Mouse (Mus musculus) midbrain, embryonic 12.5 days (tissue): ENCODE measurements around the gene Tspan9. TPM values are rescaled to one million over a fixed set of nuclear protein-coding genes. Genes with fewer than 3 reads are reported as not detected.

Experiments
- ATAC-seq: fragments of 200-750 bp; cut with Nextera tagmentation; 2 replicates; pipeline ENCODE4 v1.8.0; 2017; ENCODE audit warnings: low read depth, moderate TSS enrichment, moderate library complexity; ENCODE audit not compliant: low FRiP score
- H3K27ac ChIP-seq: fragments of 300-500 bp; sonication (generic); replicated peaks from 2 replicates; pipeline ENCODE4 v1.5.1; 2016; ENCODE audit warnings: mild to moderate bottlenecking
- H3K27me3 ChIP-seq: fragments of 300-500 bp; sonication (generic); 2 replicates; pipeline ENCODE4 v1.6.1; 2016; ENCODE audit warnings: mild to moderate bottlenecking
- H3K36me3 ChIP-seq: fragments of 300-500 bp; sonication (generic); 2 replicates; pipeline ENCODE4 v1.6.1; 2016
- H3K4me1 ChIP-seq: fragments of 300-500 bp; sonication (generic); 2 replicates; pipeline ENCODE4 v1.6.1; 2016
- H3K4me2 ChIP-seq: fragments of 300-500 bp; sonication (generic); replicated peaks from 2 replicates; pipeline ENCODE4 v1.6.1; 2016; ENCODE audit warnings: mild to moderate bottlenecking, moderate library complexity
- H3K4me3 ChIP-seq: fragments of 300-500 bp; sonication (generic); 2 replicates; pipeline ENCODE4 v1.5.1; 2016; ENCODE audit warnings: mild to moderate bottlenecking
- H3K9ac ChIP-seq: fragments of 300-500 bp; sonication (generic); replicated peaks from 2 replicates; pipeline ENCODE4 v1.6.1; 2016; ENCODE audit warnings: mild to moderate bottlenecking, moderate library complexity
- H3K9me3 ChIP-seq: fragments of 300-500 bp; sonication (generic); 2 replicates; pipeline ENCODE4 v1.6.1; 2016; ENCODE audit warnings: mild to moderate bottlenecking
- WGBS: fragments of 180-500 bp; shearing (Covaris S2); methylation state at CpG from one replicate; pipeline ENCODE4 v1.1.7; 2016; 5-methylcytosine and 5-hydroxymethylcytosine counted together
- polyA plus RNA-seq: library from polyadenylated mRNA; unstranded; fragments of >200 nt; fragmentation: Nextera tagmentation; extraction: Ambion mirVana; gene quantifications from 2 replicates; pipeline ENCODE4 v1.2.1, GENCODE M21; 2016

Gene Tspan9
- polyA plus RNA-seq, 1 experiment from 2014 or later, result 39.0 TPM

DNA sequence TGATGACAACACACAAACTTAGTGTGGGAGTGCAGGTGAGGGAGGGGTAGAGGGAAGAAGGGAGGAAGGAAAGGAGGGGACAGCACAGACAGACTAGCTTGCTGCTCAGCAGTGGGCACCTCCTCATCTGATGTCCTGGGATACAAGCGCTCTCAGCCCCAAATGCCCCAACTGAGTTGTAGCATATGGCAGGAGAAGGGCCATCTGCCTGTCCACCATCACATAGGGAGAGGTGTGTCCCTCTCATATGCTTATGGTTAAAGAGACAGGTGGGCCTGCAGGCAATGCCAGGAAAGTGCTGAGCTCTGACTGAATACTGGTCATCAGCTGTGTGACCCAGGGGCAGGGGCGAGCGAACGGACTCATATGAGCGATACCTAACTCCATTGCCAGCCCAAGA, 163.6 kb downstream of the Tspan9 start:
- Histone ChIP-seq H3K4me2 (no peak overlapping the region), H3K9ac (no peak overlapping the region), H3K4me1 (peaks cover 3% of the 10 kb centered on the region; the same call in 1 of the 2 replicates), H3K27me3 (no peaks in the 10 kb centered on the region), H3K27ac (no peak overlapping the region), H3K9me3 (no peaks in the 10 kb centered on the region), H3K36me3 (no peaks in the 10 kb centered on the region), H3K4me3 (no peak overlapping the region)
- ATAC-seq, result no peak
- WGBS, result 92% methylated on average over 5 of the region's 5 CpGs

DNA sequence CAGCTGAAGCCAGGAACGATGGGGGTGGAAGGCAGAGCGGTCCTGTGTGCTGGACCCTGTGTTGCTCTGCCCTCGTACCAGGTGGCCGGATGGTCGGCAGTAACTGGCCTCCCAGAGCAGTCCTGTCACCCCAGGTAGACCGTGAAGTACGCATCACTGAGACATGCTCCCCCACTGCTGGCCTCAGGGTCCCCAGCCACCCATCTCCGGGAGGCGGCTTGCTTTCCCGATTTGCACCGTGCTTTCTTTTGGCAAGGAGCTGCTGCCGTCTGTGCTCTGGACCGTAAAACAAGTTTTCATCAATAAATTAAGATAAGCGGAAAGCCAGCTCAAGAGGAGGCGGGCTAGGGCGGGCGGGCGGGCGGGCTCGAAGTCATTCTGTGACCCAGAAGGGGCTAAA, 164.5 kb downstream of the Tspan9 start:
- Histone ChIP-seq H3K4me2 (no peak overlapping the region), H3K36me3 (no peaks in the 10 kb centered on the region), H3K4me3 (no peak overlapping the region), H3K27me3 (no peaks in the 10 kb centered on the region), H3K27ac (no peak overlapping the region), H3K4me1 (peaks cover 9% of the 10 kb centered on the region; the same call in 1 of the 2 replicates), H3K9me3 (no peaks in the 10 kb centered on the region), H3K9ac (no peak overlapping the region)
- WGBS, result 61% methylated on average over 20 of the region's 20 CpGs
- no peak for ATAC-seq

- ATAC-seq, result no peak
- WGBS, result 91% methylated on average over 6 of the region's 6 CpGs
- Histone ChIP-seq H3K9ac (no peak overlapping the region), H3K36me3 (no peaks in the 10 kb centered on the region), H3K27ac (no peak overlapping the region), H3K4me3 (no peak overlapping the region), H3K9me3 (no peaks in the 10 kb centered on the region), H3K4me2 (no peak overlapping the region), H3K27me3 (no peaks in the 10 kb centered on the region), H3K4me1 (peaks cover 14% of the 10 kb centered on the region; the same call in 1 of the 2 replicates)
These were observed 166.7 kb downstream of the Tspan9 start for GRCm38 (mm10) chr6:127976695-127977094.

DNA sequence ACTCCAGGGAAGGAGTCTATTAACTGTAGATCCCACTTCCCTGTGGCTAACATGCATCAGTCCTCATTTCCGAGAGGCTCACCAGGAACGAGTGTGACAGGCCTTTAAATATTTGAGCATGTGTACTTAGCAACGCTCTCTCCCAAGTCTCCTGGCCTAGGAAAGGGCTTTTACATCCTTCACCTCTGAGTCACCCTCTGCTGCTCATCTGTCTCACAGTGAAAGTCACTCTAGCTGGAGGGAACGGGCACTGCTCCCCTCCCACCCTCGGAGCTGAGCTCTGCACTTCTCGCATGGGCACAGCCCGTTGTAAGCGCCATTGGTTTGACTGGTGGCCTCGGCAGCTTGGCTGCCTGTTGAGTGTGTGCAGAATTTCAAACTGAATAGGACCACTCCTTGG, 169.4 kb downstream of the Tspan9 start:
- Histone ChIP-seq H3K4me1 (peaks cover 17% of the 10 kb centered on the region; the same call in 1 of the 2 replicates), H3K9me3 (no peaks in the 10 kb centered on the region), H3K4me2 (no peak overlapping the region), H3K27ac (0 out of 2 replicates have a peak overlapping the region, but pooled peaks have one; percentile 0), H3K27me3 (no peaks in the 10 kb centered on the region), H3K36me3 (no peaks in the 10 kb centered on the region), H3K9ac (no peak overlapping the region), H3K4me3 (no peak overlapping the region)
- no peak for ATAC-seq
- 53% methylated on average over 9 of the region's 9 CpGs for WGBS

GRCm38 (mm10) chr6:127973553-127973952, 169.8 kb downstream of the Tspan9 start:
- no peaks in the 10 kb centered on the region for H3K36me3 ChIP-seq
- peaks cover 15% of the 10 kb centered on the region; the same call in 1 of the 2 replicates for H3K4me1 ChIP-seq
- ATAC-seq, result no peak
- H3K4me2 ChIP-seq, result no peak overlapping the region
- no peaks in the 10 kb centered on the region for H3K9me3 ChIP-seq
- no peak overlapping the region for H3K9ac ChIP-seq
- H3K4me3 ChIP-seq, result no peak overlapping the region
- no peaks in the 10 kb centered on the region for H3K27me3 ChIP-seq
- 43% methylated on average over 6 of the region's 6 CpGs for WGBS
- peak overlapping the region; percentile 0; the same call in 1 of the 2 replicates for H3K27ac ChIP-seq

GRCm38 (mm10) chr6:127971931-127972330, 171.5 kb downstream of the Tspan9 start:
- no peak overlapping the region for H3K4me2 ChIP-seq
- WGBS, result 84% methylated on average over 5 of the region's 5 CpGs
- H3K27ac ChIP-seq, result no peak overlapping the region
- H3K4me1 ChIP-seq, result peaks cover 17% of the 10 kb centered on the region; the same call in 1 of the 2 replicates
- H3K4me3 ChIP-seq, result no peak overlapping the region
- no peaks in the 10 kb centered on the region for H3K36me3 ChIP-seq
- H3K9me3 ChIP-seq, result no peaks in the 10 kb centered on the region
- H3K27me3 ChIP-seq, result no peaks in the 10 kb centered on the region
- no peak overlapping the region for H3K9ac ChIP-seq
- no peak for ATAC-seq

- Histone ChIP-seq H3K4me1 (peaks cover 20% of the 10 kb centered on the region; the same call in 1 of the 2 replicates), H3K9me3 (no peaks in the 10 kb centered on the region), H3K27me3 (no peaks in the 10 kb centered on the region), H3K27ac (no peak overlapping the region), H3K4me3 (no peak overlapping the region), H3K9ac (no peak overlapping the region), H3K4me2 (no peak overlapping the region), H3K36me3 (no peaks in the 10 kb centered on the region)
- 66% methylated on average over 5 of the region's 5 CpGs for WGBS
- ATAC-seq, result no peak
These were observed 172.5 kb downstream of the Tspan9 start for GRCm38 (mm10) chr6:127970848-127971247.

DNA sequence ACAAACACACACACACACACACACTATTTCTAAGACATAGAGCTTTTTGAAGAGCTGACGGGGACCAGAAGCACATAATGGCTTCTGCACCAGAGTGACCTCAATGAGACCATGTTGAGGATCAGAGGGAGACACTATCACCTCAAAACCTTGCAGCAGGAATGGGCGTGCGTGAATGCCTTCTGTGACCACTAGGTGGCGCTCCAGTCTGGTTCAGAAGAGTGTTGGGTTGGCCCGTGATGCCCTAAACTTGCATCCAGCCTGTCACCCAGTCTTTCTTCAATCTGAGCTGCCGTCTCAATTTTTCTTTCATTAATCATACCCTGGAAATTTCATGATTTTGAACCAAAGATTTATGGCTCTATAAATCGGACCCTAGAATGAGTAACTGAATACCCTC, 173.3 kb downstream of the Tspan9 start:
- Histone ChIP-seq H3K36me3 (no peaks in the 10 kb centered on the region), H3K27me3 (no peaks in the 10 kb centered on the region), H3K4me3 (no peak overlapping the region), H3K27ac (no peak overlapping the region), H3K9ac (no peak overlapping the region), H3K4me1 (peaks cover 20% of the 10 kb centered on the region; the same call in 1 of the 2 replicates), H3K4me2 (no peak overlapping the region), H3K9me3 (no peaks in the 10 kb centered on the region)
- peak; percentile 51; the same call in 1 of the 2 replicates for ATAC-seq
- 8% methylated on average over 7 of the region's 7 CpGs for WGBS

DNA sequence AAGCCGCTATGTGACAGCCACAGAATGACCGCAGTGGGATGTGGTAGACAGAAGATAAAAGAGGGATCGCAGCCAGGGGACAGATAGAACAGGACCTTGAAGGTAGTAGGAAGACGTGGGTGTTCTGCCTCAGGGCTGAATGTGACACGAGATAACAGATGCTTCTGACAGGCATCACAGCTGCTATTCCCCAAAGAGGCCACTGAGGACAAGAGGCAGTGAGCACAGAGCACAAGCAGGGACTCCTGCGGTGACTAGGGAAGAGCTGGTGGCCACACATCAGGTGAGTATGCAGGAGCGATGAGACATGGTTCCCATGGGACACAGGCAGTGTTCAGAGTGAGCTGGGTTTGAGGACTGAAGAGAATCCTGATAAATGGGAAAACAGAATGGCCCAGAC, 173.7 kb downstream of the Tspan9 start:
- no peak overlapping the region for H3K4me2 ChIP-seq
- H3K27ac ChIP-seq, result no peak overlapping the region
- H3K4me1 ChIP-seq, result peaks cover 20% of the 10 kb centered on the region; the same call in 1 of the 2 replicates
- H3K9me3 ChIP-seq, result no peaks in the 10 kb centered on the region
- ATAC-seq, result peak; percentile 21; the same call in 1 of the 2 replicates
- no peak overlapping the region for H3K9ac ChIP-seq
- no peaks in the 10 kb centered on the region for H3K36me3 ChIP-seq
- H3K27me3 ChIP-seq, result no peaks in the 10 kb centered on the region
- H3K4me3 ChIP-seq, result no peak overlapping the region
- 70% methylated on average over 7 of the region's 7 CpGs for WGBS

DNA sequence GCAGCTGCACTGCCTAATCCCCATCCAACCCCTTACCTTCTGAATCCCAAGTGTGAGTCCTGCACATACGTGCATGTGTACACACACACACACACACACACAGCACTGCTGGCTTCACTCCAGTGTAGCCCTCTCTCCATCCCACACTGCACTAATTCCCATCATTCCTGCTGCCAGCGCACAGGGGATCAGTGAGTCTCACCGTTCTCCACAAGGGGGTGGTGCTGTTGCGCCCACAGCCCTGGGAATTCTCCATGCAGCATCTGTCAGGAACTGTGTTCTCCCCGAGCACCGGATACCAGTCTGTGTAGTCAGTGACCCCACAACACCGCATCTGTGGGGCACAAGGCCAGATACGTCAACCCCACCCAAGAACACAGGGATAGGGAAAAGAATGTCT, 177.9 kb downstream of the Tspan9 start:
- H3K36me3 ChIP-seq, result no peaks in the 10 kb centered on the region
- no peak overlapping the region for H3K9ac ChIP-seq
- H3K27me3 ChIP-seq, result no peaks in the 10 kb centered on the region
- H3K27ac ChIP-seq, result no peak overlapping the region
- peaks cover 10% of the 10 kb centered on the region; the same call in 1 of the 2 replicates for H3K4me1 ChIP-seq
- H3K9me3 ChIP-seq, result no peaks in the 10 kb centered on the region
- H3K4me2 ChIP-seq, result no peak overlapping the region
- 37% methylated on average over 8 of the region's 8 CpGs for WGBS
- H3K4me3 ChIP-seq, result no peak overlapping the region
- ATAC-seq, result peak; percentile 21; the same call in 1 of the 2 replicates

DNA sequence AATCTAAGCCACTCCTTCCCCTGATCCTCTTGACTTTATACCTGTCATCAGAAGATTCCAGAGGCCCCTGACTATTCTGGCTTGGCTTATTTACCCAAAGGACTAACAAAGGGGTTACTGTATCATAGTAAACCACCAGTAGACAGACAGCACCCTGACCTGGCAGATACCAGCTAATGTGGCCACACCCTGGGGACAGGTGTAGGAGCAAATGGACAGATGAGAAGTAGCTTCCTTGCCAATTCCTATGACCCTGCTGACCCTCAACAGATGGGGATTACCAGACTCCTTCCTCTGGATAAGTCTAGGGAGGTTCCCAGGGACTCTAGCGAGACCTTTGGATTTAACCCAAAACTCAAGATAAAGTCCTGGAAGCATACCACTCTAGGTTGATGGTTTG, 183.2 kb downstream of the Tspan9 start:
- Histone ChIP-seq H3K36me3 (no peaks in the 10 kb centered on the region), H3K4me3 (no peak overlapping the region), H3K4me1 (no peaks in the 10 kb centered on the region), H3K4me2 (no peak overlapping the region), H3K9ac (no peak overlapping the region), H3K27me3 (no peaks in the 10 kb centered on the region), H3K9me3 (no peaks in the 10 kb centered on the region), H3K27ac (no peak overlapping the region)
- no peak for ATAC-seq
- 96% methylated on average over 1 of the region's 1 CpGs for WGBS

GRCm38 (mm10) chr6:127956172-127956571, 187.2 kb downstream of the Tspan9 start:
- no peak for ATAC-seq
- H3K27me3 ChIP-seq, result no peaks in the 10 kb centered on the region
- H3K4me2 ChIP-seq, result no peak overlapping the region
- no peaks in the 10 kb centered on the region for H3K9me3 ChIP-seq
- no peak overlapping the region for H3K9ac ChIP-seq
- no peaks in the 10 kb centered on the region for H3K36me3 ChIP-seq
- H3K27ac ChIP-seq, result no peak overlapping the region
- no peak overlapping the region for H3K4me3 ChIP-seq
- 90% methylated on average over 5 of the region's 5 CpGs for WGBS
- no peaks in the 10 kb centered on the region for H3K4me1 ChIP-seq

GRCm38 (mm10) chr6:127953071-127953470, 190.3 kb downstream of the Tspan9 start:
- Histone ChIP-seq H3K27me3 (no peaks in the 10 kb centered on the region), H3K9me3 (no peaks in the 10 kb centered on the region), H3K4me1 (no peaks in the 10 kb centered on the region), H3K27ac (no peak overlapping the region), H3K4me3 (no peak overlapping the region), H3K9ac (no peak overlapping the region), H3K36me3 (no peaks in the 10 kb centered on the region), H3K4me2 (no peak overlapping the region)
- WGBS, result 85% methylated on average over 4 of the region's 4 CpGs
- no peak for ATAC-seq
